Mouse (Mus musculus) G1E (cell line): Measurements from ENCODE around the gene Yars. TPM values are rescaled to one million over a fixed set of nuclear protein-coding genes. Genes with fewer than 3 reads are reported as not detected.

Experiments
- ATAC-seq: 2 replicates; pipeline ENCODE4 v1.8.0; 2016; ENCODE audit warnings: mild to moderate bottlenecking; ENCODE audit not compliant: insufficient number of reproducible peaks, poor library complexity, low FRiP score, severe bottlenecking; ENCODE audit errors: extremely low read depth
- DNase-seq: peaks from one replicate; pipeline ENCODE4 v3.0.0; 2012; ENCODE audit warnings: low spot score
- H3K27me3 ChIP-seq: 2 replicates; pipeline ENCODE4 v1.6.1; 2012; ENCODE audit warnings: mild to moderate bottlenecking, low read length, inconsistent platforms; ENCODE audit not compliant: insufficient read depth
- H3K36me3 ChIP-seq: replicated peaks from 2 replicates; pipeline ENCODE3; 2012; ENCODE audit warnings: mild to moderate bottlenecking, inconsistent platforms
- H3K4me1 ChIP-seq: 2 replicates; pipeline ENCODE4 v1.6.1; 2012; ENCODE audit warnings: low read depth, low read length, inconsistent platforms, mixed read lengths; ENCODE audit not compliant: insufficient read depth
- H3K4me3 ChIP-seq: 2 replicates; pipeline ENCODE4 v1.5.1; 2012; ENCODE audit warnings: low read depth, mild to moderate bottlenecking, inconsistent platforms, low read length, moderate library complexity, mixed read lengths
- H3K9me3 ChIP-seq: replicated peaks from 2 replicates; pipeline ENCODE4 v1.6.1; 2012; ENCODE audit warnings: inconsistent platforms
- CTCF ChIP-seq: IDR thresholded peaks from 2 replicates; pipeline ENCODE4 v1.5.1; 2012; ENCODE audit warnings: low read depth, low read length, inconsistent platforms, mixed read lengths
- GATA1 ChIP-seq: IDR thresholded peaks from 2 replicates; pipeline ENCODE4 v1.6.1; 2012; ENCODE audit warnings: borderline replicate concordance, low read length, inconsistent platforms, mixed read lengths
- GATA2 ChIP-seq: IDR thresholded peaks from 2 replicates; pipeline ENCODE4 v1.6.1; 2012; ENCODE audit warnings: low read depth, low read length, inconsistent platforms, borderline replicate concordance
- POLR2AphosphoS5 ChIP-seq: IDR thresholded peaks from 2 replicates; pipeline ENCODE4 v1.6.1; 2012; ENCODE audit warnings: low read depth, low read length, inconsistent platforms; ENCODE audit not compliant: insufficient replicate concordance
- TAL1 ChIP-seq: conservative IDR thresholded peaks from 2 replicates; pipeline ENCODE4 v1.6.1; 2012; ENCODE audit warnings: low read depth, low read length, inconsistent platforms, mixed read lengths
- polyA plus RNA-seq: library from polyadenylated mRNA; stranded (reverse); fragments of >175 nt; gene quantifications from 2 replicates; pipeline ENCODE4 v1.2.3, GENCODE M21; 2012
- total RNA-seq, 2 experiments: library from RNA; stranded (forward) in 1 of 2; stranded (reverse) in 1 of 2; fragments of 200-1000 nt in 1 of 2; fragments of >200 nt in 1 of 2; fragmentation: Nextera tagmentation in 1 of 2; gene quantifications; 2 replicates each; pipeline ENCODE4 v1.2.3; 2014 to 2017

The Yars gene
- total and polyA plus RNA-seq, 3 experiments: 74.8 to 106 (median 79.1) TPM

DNA sequence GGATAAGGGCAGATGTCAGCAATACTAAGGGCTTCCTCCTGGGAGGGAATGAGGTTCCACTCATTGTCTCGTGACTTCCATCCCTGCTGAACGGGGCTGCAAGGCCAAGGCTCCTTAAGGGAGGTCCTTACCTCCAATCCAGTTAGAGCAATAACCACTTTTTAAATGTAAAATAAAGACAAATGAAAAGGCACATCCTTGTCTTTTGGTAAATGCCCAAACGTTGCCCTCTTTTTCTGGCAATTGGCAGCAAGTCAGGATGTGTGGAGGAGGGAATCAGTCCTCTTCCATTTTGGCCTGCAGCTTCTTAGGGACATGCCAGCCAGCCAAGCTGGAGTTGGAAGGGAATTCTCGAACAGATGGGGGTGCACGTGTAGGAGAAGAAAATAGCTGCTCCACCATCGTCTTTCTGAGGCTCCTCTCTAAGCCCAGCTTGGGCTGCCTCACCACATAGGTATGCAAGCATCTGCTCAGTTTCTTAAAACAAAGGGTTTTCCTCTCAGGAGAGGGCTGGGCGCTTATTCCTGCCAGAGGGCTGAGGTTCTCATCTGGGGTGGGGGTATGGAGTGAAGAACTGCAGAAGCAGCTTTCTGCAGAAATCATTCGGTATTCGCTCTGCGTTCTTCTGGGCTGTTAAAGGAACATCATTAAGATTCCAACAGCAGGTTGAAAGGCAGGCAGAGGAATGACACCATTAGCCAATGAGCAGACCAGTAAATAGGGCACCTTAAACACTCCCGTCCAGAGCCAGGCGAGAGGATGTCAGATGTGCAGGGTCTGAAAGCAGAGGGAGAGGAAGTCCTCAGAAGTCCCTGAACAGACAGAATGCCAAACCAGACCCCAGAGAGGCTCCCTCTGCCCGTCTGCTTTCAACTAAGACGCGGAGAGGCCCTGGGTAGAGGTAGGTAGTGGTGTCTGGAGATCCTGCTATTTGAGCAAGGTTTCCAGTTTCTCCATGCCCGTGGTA is 44.9 kb upstream of the Yars start:
- Histone ChIP-seq H3K36me3 (peaks cover 70% of the 10 kb centered on the region), H3K27me3 (no peaks in the 10 kb centered on the region), H3K9me3 (no peaks in the 10 kb centered on the region), H3K4me1 (peaks cover 59% of the 10 kb centered on the region), H3K4me3 (no peak overlapping the region; the same call in 1 of the 2 replicates)
- no peak for ATAC-seq
- no peak for DNase-seq
- TF ChIP-seq CTCF (no peak), GATA2 (no peak), GATA1 (no peak), POLR2AphosphoS5 (no peak), TAL1 (no peak)

- Histone ChIP-seq H3K4me3 (no peak overlapping the region), H3K27me3 (no peaks in the 10 kb centered on the region), H3K9me3 (no peaks in the 10 kb centered on the region), H3K4me1 (peaks cover 52% of the 10 kb centered on the region), H3K36me3 (peaks cover 73% of the 10 kb centered on the region)
- ATAC-seq: no peak
- DNase-seq: no peak
- TF ChIP-seq GATA2 (no peak), TAL1 (no peak), GATA1 (no peak), POLR2AphosphoS5 (no peak)
Observed at GRCm38 (mm10) chr4:129145411-129145810, 44.1 kb upstream of the Yars start.

DNA sequence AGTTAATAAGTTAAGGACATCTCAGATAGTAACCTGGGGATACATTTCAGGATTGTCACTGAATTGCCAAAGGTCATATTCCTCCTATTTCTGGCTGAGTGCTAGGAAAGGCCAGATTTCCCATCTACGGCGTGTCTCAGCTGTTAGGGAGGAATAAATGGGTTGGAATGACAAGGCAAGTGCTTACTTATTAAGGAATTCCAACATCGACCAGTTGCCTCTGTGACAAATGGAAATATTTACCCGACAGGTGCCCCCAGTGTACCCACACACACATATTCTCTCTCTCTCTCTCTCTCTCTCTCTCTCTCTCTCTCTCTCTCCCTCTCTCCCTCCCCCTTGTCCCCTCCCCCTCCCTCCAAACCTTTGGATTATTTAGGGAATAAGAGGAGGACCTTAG is 43.6 kb upstream of the Yars start:
- DNase-seq (no peak), ATAC-seq (no peak)
- no peaks in the 10 kb centered on the region for H3K9me3 ChIP-seq
- no peak overlapping the region for H3K4me3 ChIP-seq
- H3K4me1 ChIP-seq: peaks cover 47% of the 10 kb centered on the region
- TF ChIP-seq POLR2AphosphoS5: no peak
- no peak for TF ChIP-seq GATA2
- TF ChIP-seq TAL1: no peak
- no peaks in the 10 kb centered on the region for H3K27me3 ChIP-seq
- peaks cover 79% of the 10 kb centered on the region for H3K36me3 ChIP-seq

DNA sequence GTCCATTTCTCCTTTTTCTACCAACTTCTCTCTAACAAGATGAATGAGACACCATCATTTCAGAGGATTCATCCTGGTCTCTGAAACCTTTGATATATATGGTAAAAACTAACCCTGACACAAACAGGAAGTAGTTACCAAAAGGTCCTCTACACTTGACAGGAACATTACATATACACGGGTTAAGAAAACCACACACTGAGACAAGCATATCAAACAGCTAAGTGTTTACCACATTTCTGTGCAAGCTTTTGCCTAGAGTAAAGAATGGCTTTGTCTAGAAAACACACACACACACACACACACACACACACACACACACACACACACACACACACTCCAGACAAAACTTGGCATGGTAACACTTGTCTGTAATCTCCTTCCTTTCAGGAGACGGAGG is 43.2 kb upstream of the Yars start:
- peaks cover 42% of the 10 kb centered on the region for H3K4me1 ChIP-seq
- ATAC-seq: no peak
- DNase-seq: no peak

DNA sequence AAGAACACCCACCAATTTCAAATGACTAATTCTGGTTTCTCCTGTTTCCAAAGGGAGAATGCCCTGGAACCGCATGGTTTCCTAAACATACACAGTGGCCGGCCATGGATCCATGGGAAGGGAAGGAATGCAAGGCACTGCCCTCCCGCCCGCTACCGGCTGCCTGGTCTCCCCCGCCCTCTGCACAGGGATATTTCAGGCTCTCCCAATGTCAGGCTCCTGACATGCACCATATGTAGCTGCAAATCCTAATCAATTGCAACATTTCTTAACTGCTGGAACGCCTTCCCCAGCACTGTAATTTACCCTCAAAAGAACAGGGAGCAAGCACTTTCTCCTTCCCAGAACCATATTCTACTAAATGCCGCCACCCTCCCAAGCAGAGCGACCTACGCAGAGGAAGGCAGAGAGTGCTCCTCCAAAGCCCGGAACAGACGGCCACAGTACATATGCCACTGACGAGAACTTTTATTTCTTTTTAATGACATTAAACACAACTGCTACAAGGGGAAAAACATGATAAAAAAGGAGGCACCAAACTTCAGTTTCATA is 41.9 kb upstream of the Yars start:
- H3K4me3 ChIP-seq: no peak overlapping the region
- no peak for ATAC-seq
- H3K27me3 ChIP-seq: no peaks in the 10 kb centered on the region
- no peak for DNase-seq
- TF ChIP-seq CTCF (no peak), POLR2AphosphoS5 (no peak), GATA1 (no peak), GATA2 (no peak), TAL1 (no peak)
- peaks cover 30% of the 10 kb centered on the region for H3K4me1 ChIP-seq
- no peaks in the 10 kb centered on the region for H3K9me3 ChIP-seq
- peaks cover 85% of the 10 kb centered on the region for H3K36me3 ChIP-seq

More for the DNA sequence above, 43.2 kb upstream of the Yars start:
- no peak overlapping the region for H3K4me3 ChIP-seq
- H3K36me3 ChIP-seq: peaks cover 82% of the 10 kb centered on the region
- TF ChIP-seq POLR2AphosphoS5 (no peak), TAL1 (no peak), GATA1 (no peak), GATA2 (no peak), CTCF (no peak)
- no peaks in the 10 kb centered on the region for H3K27me3 ChIP-seq
- no peaks in the 10 kb centered on the region for H3K9me3 ChIP-seq

DNA sequence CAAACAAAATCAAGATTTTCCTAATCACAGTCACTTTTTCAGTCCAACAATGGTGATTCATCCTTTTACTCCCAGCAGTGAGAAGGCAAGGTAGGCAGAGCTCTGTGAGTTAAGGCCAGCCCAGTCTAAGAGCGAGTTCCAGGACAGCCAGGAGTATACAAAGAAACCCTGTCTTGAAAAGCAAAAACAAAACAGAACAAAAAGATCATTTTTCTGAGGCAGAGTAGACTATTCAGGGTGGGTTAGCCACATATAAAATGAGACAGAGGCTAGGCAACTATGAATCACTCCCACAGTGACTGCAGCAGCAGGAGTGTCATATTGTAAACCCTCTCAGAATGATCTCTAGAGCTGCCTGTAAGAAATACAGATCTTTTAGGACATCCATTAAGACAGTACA is 40.2 kb upstream of the Yars start:
- Histone ChIP-seq H3K4me3 (no peak overlapping the region), H3K36me3 (peaks cover 84% of the 10 kb centered on the region), H3K27me3 (no peaks in the 10 kb centered on the region), H3K9me3 (no peaks in the 10 kb centered on the region), H3K4me1 (peaks cover 13% of the 10 kb centered on the region)
- TF ChIP-seq GATA2: no peak
- no peak for TF ChIP-seq GATA1
- no peak for TF ChIP-seq TAL1
- no peak for TF ChIP-seq POLR2AphosphoS5
- TF ChIP-seq CTCF: no peak
- DNase-seq: no peak
- no peak for ATAC-seq
